Mouse (Mus musculus): Measurements from ENCODE around the gene Prkag1.

Gene Prkag1

GRCm38 (mm10) chr15:98852733-98853132 lies 21.4 kb upstream of the Prkag1 start:
- no peak for DNase-seq

GRCm38 (mm10) chr15:98852071-98852470 lies 20.8 kb upstream of the Prkag1 start:
- no peak for DNase-seq

- no peak for DNase-seq
Measured at GRCm38 (mm10) chr15:98851229-98851818, 20.0 kb upstream of the Prkag1 start.

- no peak for DNase-seq
Measured at GRCm38 (mm10) chr15:98850668-98851067, 19.3 kb upstream of the Prkag1 start.

GRCm38 (mm10) chr15:98849956-98850600 lies 18.8 kb upstream of the Prkag1 start:
- DNase-seq: no peak

GRCm38 (mm10) chr15:98849165-98849564 lies 17.8 kb upstream of the Prkag1 start:
- DNase-seq: no peak

- DNase-seq: no peak
Measured at GRCm38 (mm10) chr15:98846140-98846539, 14.8 kb upstream of the Prkag1 start.

- DNase-seq: no peak
Measured at GRCm38 (mm10) chr15:98845149-98845548, 13.8 kb upstream of the Prkag1 start.

- no peak for DNase-seq
Measured at GRCm38 (mm10) chr15:98843595-98844223, 12.4 kb upstream of the Prkag1 start.

- DNase-seq: no peak
Measured at GRCm38 (mm10) chr15:98839671-98840585, 8.6 kb upstream of the Prkag1 start.

- no peak for DNase-seq
Measured at GRCm38 (mm10) chr15:98839161-98839560, 7.8 kb upstream of the Prkag1 start.

- no peak for DNase-seq
Measured at GRCm38 (mm10) chr15:98837743-98838103, 6.4 kb upstream of the Prkag1 start.

- DNase-seq: no peak
Measured at GRCm38 (mm10) chr15:98837006-98837742, 5.9 kb upstream of the Prkag1 start.

- no peak for DNase-seq
Measured at GRCm38 (mm10) chr15:98835291-98835690, 4.0 kb upstream of the Prkag1 start.

GRCm38 (mm10) chr15:98834059-98834458 lies 2.7 kb upstream of the Prkag1 start:
- no peak for DNase-seq

- DNase-seq: no peak
Measured at GRCm38 (mm10) chr15:98833281-98833680, 2.0 kb upstream of the Prkag1 start.

GRCm38 (mm10) chr15:98832161-98833058 lies 1.1 kb upstream of the Prkag1 start:
- DNase-seq: no peak

GRCm38 (mm10) chr15:98831684-98832035 lies 339 bp upstream of the Prkag1 start:
- no peak for DNase-seq

GRCm38 (mm10) chr15:98827611-98828011 lies 3.7 kb downstream of the Prkag1 start:
- no peak for DNase-seq

GRCm38 (mm10) chr15:98823434-98823833 lies 7.9 kb downstream of the Prkag1 start:
- DNase-seq: no peak

GRCm38 (mm10) chr15:98822147-98822546 lies 9.2 kb downstream of the Prkag1 start:
- no peak for DNase-seq

- DNase-seq: peak; percentile 24
Measured at GRCm38 (mm10) chr15:98821403-98821802, 9.9 kb downstream of the Prkag1 start.

Data from lung, postnatal 14 days (tissue).